Mouse (Mus musculus) embryo, embryonic 11.5 days (tissue): Measurements from ENCODE around the gene Pcsk4.
A peak's percentile ranks its signal among the peaks of the same experiment; 100 is the strongest.

Experiments used
- DNase-seq: peaks from one replicate; pipeline ENCODE4 v3.0.0-alpha.2; 2012; ENCODE audit warnings: low read depth, low spot score

Gene Pcsk4

DNA sequence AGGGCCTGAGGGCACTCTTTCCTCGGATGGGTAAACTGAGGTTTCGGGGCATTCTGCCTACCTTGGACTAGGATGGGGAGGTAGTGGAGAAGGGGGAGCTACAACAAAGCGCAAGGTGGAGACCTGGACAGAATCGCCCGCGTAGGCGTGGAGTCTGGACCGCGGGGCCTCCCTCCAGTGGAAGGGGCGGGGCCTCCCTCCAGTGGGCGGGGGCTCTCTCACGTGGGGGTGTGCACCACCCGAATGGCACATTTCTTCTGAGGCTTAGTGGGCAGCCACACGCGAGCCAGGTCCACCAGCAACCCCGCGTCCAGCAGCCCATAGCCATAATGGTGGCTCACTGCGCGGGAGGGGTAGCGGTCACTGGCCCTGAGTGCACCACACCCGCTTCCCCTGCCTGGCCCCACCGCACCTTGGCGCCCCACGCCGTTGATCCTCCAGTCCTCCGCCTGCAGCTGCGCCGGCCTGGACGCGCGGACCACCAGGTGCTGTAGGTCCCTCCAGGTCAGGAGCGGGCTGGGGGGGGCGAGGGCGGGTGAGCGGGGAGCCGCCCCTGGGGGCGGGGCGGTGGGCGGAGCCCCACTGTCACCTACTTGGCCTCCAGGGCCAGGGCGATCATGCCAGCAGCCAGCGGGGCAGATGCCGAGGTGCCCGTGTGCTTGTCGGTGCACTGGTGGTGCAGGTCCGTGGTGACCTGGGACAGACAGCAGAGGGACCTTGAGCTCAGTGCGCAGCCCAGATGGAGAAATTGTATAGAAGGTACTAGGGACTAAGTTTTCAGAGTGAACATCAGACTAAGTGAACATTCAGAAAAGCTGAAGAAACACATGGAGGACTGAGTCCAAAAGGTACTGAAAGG lies 5.8 kb downstream of the Pcsk4 start:
- no peak for DNase-seq

GRCm38 (mm10) chr10:80322811-80323211 lies 6.5 kb downstream of the Pcsk4 start:
- DNase-seq: no peak

DNA sequence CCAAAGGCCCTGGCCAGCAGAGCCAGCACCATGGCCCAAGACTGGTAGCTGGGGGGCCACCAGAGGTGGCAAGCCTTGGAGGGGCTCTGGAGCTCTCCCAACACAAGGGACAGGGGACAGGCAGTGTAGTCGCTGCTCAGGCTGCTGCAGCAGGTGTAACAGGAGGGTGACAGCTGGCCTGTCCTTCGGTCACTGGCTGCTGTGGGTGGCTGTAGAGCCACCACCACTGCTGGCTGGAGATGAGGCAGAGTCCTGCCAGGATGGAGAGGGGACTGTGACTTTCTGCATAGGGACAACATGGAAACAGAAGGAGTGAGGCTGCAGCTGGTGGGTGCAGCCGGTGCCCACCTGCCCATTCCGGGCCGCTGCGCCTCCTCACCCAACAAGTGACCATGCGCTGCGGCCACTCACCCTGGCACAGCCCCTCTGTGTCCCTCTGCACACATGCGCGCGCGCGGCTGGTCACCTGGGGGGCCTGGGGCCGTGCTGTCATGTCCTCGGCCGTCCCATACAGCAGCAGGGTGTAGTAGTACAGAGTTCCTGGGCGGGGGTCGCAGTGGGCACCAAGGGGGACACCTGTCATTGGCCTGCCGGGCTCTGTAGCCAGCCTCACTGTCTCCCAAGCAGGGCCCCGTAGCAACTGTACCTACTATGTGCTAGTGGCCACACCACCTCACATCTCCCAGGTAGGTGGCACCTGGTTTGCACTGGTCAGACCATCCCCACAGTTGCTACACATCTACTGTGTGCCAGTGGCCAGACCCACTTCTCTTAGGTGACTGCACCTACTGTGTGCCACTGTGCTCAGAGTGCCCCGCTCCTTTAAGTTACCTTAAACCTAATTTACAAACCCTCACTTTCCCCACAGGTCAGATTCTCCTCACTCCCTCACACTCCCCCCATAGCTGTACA lies 7.4 kb downstream of the Pcsk4 start:
- DNase-seq: no peak

DNA sequence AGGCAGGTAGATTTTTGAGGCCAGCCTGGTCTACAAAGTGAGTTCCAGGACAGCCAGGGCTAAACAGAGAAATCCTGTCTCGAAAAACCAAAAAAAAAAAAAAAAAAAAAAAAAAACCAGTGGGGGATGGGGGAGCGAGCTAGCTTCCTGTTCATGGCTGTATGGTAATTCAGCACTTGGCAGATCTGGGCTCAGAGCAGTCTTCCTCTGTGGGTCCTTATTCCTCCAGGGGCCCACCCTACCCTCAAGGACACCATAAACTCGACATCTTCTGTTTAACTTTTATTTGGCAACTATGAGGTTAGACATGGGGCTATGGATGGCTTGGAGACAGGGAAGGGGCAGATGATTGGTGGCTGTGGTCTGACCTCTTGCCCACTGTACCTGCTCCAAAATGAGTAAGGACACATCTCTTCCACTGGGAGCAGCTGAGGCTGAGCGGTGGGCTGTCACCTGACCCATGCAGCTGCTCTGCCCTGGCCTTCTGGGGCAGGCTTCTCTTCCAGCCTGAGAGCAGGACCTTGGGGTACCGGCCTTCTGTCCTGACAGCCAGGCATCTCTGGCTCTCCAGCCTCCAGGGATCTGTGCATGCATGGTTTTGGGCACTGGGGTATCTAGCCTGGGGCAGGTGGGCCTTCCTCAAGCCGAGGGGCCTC lies 8.2 kb downstream of the Pcsk4 start:
- no peak for DNase-seq

DNA sequence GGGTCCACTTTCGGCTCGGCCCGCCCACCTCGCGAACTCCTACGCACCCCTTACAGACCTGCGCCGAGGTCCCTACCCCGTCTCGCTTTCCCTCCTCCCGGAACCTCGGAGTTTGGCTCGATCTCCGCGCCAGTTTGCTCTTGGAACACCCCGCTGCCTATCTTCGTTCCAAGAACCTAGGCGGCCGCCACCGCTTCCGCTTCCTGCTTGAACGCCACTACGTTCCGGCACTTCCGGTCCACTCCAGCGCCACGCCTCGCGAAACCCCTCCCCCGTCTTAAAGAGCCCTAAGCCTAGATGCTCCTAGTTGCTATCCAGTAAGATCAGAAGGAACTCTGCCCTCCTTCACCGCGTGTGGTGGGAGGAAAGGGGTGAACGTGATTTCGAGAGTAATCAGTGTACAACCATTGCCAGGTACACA lies 8.9 kb downstream of the Pcsk4 start, which contains the start of gene 2310011J03Rik:
Gene 2310011J03Rik, minus strand, starts transcription at position 198 of the 421 bp plus-strand sequence.
- DNase-seq: peak; percentile 81

DNA sequence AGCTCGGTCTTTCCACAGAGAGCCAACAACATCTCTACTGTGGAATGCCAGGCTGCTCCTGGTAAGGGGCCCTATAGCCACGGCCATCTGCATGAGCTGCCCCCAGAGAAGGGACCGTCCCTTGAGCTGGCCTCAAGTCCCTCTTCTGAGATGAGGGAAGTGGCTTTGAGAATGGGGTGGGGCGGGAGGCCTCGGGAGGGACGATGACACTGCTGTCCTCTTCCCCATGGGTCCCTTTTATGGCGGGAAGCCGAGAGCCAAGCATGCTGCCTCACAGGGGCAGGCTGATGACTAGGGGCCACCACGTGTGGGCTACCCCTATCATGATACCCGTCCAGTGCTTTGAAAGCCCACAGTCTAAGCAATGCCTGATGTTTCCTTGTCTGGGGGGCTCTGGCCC lies 12.3 kb downstream of the Pcsk4 start:
- no peak for DNase-seq

- DNase-seq: no peak
Measured at GRCm38 (mm10) chr10:80316359-80316781, 12.9 kb downstream of the Pcsk4 start.

GRCm38 (mm10) chr10:80315315-80315714 lies 14.0 kb downstream of the Pcsk4 start:
- no peak for DNase-seq

DNA sequence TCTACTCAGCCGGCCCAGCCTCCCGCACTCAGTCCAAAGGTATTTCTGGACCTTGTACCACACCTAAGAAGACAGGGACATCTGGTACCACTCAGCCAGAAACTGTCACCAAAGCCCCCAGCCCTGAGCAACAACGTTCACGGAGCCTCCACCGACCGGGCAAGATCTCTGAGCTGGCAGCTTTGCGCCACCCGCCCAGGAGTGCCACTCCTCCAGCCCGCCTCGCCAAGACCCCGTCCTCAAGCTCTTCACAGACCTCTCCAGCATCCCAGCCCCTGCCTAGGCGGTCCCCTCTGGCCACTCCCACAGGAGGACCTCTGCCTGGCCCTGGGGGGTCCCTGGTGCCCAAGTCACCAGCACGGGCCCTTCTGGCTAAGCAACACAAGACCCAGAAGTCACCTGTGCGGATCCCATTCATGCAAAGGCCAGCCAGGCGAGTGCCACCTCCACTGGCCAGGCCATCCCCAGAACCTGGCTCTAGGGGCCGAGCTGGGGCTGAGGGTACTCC lies 14.8 kb downstream of the Pcsk4 start:
- DNase-seq: no peak

DNA sequence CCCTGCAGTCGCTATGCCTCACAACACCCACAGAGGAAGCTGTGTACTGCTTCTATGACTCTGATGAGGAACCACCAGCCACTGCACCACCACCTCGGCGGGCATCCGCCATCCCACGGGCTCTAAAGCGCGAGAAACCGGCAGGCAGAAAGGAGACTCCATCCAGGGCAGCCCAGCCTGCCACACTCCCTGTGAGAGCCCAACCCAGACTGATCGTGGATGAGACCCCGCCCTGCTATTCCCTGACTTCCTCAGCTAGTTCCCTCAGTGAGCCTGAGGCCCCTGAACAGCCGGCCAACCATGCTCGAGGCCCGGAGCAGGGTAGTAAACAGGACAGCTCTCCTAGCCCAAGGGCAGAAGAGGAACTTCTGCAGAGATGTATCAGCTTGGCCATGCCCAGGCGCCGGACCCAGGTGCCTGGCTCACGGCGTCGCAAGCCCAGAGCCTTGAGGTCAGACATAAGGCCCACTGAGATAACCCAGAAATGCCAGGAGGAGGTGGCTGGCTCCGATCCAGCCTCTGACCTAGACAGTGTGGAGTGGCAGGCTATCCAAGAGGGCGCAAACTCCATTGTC lies 15.6 kb downstream of the Pcsk4 start:
- DNase-seq: no peak

DNA sequence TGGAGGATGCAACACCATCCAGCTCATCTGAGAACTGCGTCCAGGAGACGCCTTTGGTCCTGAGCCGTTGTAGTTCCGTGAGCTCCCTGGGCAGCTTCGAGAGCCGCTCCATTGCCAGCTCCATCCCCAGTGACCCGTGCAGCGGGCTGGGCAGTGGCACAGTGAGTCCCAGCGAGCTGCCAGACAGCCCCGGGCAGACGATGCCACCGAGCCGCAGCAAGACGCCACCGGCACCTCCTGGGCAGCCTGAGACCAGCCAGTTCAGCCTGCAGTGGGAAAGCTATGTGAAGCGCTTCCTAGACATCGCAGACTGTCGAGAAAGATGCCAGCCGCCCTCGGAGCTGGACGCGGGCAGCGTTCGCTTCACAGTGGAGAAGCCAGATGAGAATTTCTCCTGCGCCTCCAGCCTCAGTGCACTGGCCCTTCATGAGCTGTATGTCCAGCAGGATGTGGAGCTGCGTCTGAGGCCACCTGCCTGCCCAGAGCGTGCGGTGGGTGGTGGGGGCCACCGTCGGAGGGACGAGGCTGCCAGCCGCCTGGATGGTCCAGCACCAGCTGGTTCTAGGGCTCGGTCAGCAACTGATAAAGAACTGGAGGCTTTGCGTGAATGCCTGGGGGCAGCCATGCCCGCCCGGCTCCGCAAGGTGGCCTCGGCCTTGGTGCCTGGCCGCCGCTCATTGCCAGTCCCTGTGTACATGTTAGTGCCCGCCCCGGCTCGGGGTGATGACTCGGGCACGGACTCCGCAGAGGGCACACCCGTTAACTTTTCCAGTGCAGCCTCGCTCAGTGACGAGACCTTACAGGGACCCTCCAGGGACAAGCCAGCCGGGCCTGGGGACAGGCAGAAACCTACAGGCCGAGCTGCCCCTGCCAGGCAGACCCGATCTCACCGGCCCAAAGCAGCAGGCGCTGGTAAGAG lies 16.5 kb downstream of the Pcsk4 start:
- DNase-seq: no peak

GRCm38 (mm10) chr10:80311560-80311959 lies 17.7 kb downstream of the Pcsk4 start:
- DNase-seq: no peak

DNA sequence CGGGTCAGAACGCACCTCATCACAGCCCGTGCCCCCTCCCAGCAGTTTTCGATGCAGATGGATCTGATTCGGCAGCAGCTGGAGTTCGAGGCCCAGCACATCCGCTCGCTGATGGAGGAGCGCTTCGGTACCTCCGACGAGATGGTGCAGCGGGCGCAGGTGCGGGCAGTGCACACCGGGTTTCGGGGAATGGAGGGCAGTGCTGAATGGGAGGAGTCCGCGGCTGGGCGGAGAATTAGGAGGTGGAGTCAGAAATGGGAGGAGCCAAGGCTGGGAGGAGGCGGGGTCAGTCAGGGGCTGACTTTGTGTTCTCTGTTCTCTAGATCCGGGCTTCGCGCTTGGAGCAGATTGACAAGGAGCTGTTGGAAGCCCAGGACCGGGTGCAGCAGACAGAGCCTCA lies 24.4 kb downstream of the Pcsk4 start:
- no peak for DNase-seq

- no peak for DNase-seq
Measured at GRCm38 (mm10) chr10:80304458-80304857, 24.8 kb downstream of the Pcsk4 start.

DNA sequence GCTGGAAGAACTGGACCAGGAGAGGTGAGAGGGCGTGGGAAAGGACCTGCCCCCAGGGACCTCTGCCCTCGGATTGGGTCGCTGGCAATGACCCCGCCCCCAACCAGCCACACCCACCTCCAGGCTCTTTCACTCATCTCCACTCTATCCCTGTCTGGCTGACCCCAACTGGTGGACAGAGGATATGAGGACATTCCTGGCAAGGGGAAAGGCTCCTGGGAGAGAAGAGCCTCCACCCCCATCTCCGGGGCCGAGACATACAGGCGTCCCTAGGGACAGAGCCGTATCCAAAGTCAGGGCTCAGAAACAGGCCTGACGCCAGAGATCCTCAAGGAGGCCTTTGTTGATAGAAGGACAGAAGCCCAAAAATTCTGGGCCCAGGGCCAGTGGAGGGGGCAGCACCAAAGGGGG lies 26.8 kb downstream of the Pcsk4 start:
- no peak for DNase-seq

- DNase-seq: no peak
Measured at GRCm38 (mm10) chr10:80302082-80302355, 27.3 kb downstream of the Pcsk4 start.

DNA sequence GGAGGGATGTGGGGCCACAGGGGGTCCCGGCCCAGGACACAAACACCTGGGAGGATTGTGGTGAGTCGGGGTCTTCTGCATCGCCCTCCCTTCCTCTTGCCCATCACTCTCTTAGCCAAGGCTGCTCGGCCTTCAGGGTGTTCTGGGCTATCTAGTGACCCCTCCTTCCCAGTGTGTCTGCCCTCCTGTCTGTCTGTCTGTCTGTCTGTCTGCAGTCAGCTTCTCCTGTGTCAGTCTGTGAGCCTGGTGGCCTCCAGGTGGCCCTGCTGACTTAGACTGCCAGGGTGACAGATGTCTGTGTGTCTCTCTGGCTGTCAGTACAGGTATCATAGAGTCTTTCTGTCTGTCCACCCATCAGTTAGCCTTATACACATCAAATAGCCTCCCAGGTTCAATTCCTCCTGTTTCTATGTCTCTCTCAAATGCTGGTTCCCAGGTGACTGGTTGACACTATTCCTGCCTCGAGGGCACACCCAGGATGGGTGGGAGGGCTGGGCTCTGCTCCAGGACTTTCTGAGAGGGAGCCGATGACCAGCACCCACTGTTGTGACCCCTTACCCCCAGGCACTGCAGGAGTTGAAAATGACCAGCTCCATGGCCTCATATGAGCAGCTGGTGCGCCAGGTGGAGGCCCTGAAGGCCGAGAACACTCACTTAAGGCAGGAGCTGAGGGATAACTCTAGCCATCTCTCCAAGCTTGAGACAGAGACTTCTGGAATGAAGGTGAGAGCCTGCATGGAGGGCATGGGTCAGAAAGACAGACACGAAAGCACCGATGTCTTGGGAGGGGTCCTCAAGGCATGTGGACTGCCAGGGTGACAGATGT lies 27.8 kb downstream of the Pcsk4 start:
- DNase-seq: no peak

DNA sequence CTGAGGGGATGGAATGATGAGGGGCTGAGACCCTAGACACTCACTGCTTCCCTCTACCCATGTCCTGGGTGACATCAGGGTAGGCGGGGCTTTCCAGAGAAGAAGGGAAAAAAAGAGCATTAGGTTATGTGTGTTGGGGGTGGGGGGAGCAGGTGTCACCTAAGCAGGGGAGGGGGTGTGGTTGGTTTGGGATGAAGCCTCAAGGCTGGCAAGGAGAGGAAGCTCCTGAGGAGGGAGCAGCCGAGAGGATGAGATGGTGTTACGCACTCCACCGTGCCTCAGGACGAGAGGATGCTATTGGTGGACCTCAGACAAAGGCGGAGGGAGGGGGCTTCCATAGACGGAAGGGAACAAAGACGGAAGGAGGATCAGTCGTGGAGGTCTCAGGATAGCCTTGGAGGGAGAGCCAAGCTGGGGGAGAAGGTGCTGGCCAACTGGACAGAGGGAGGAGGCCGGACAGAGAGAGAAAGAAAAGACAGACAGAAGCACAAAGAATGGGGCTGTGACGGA lies 28.6 kb downstream of the Pcsk4 start:
- no peak for DNase-seq

GRCm38 (mm10) chr10:80299824-80300223 lies 29.5 kb downstream of the Pcsk4 start:
- no peak for DNase-seq
